Mouse (Mus musculus): ENCODE data around the gene Paqr8. TPM values are rescaled to one million over a fixed set of nuclear protein-coding genes. Genes with fewer than 3 reads are reported as not detected.

Paqr8 gene
- total RNA-seq (2021): 1 to 10 TPM; 1.5 to 1.8 TPM

- DNase-seq: peak; percentile 87 to 88
- intact Hi-C loops (cut with DNase I): loop anchor here (2.0 to 5.0 kb wide), 2 partner anchors 73 to 278 kb away; no protein-coding TSS in a partner anchor
Observed at GRCm38 (mm10) chr1:20890404-20890921, at the start of gene Paqr8. Gene Paqr8, plus strand, starts transcription at chr1:20890606.

DNA sequence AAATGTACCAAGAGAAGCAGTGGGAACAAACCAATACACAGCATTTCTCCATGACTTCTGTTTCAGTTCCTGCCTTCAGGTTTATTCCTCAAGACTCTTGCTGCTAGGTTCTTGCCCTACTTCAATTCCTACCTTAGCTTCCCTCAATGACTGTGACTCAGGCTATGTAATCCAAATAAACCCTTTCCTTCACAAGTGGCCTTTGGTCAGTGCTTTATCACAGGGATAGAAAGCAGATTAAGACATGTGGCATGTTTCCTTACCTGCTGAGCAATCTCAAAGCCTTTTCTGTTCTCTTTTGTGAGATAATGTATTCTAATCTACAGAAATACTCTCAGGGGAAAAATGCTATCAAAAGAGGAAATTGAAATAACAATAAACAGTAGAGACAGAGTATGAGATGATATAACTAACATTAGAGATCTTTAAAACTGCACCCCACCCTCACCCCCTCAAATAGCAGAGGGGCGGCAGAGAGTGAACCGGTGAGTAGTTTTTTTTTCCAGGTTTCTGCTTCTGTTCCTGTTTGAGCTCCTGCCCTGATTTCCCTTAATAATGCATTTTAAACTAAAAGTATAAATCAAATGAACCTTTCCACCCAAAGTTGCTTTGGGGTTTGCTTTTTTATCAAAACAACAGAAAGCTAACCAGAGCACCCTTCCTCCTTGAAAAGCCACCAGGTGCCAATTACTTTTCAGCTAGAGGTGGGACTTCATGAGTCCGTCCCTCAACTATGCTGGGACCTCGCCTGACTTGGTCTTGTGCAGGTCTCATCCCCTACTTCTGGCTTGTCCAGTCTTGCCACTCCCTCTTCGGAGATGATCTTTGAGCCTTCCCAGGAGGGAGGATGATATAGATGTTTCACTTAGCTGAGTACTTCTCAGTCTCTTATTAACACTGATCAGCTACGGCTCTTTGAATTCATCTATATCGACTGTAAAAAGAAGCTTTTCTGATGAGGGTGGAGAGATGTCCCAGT is 33.2 kb upstream of the Paqr8 start:
- intact Hi-C loops (cut with DNase I): no loop called here

DNA sequence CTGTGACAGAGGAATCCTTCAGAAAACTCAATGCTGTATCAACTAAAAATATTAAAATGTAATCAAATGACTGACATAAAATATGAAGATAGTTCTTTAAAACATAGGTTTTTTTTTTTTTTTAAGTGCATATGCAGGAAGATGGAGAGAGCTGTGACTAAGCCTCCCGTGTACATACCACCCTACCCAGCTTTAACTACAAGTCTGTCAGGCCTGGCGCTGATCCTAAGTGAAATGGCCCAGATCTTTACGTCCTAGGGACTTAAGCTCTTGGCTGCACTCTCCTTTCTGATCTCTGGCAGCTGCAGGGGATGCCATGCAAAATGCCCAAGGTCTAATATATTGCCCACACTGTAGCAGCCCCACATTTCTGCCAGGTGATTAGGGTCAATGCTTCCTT is 29.6 kb upstream of the Paqr8 start:
- no peak for DNase-seq
- intact Hi-C loops (cut with DNase I): no loop called here

More for the DNA sequence above, 33.2 kb upstream of the Paqr8 start:
- DNase-seq: no peak

- intact Hi-C loops (cut with DNase I): no loop called here
- DNase-seq: no peak
Observed at GRCm38 (mm10) chr1:20861865-20862264, 28.5 kb upstream of the Paqr8 start.

DNA sequence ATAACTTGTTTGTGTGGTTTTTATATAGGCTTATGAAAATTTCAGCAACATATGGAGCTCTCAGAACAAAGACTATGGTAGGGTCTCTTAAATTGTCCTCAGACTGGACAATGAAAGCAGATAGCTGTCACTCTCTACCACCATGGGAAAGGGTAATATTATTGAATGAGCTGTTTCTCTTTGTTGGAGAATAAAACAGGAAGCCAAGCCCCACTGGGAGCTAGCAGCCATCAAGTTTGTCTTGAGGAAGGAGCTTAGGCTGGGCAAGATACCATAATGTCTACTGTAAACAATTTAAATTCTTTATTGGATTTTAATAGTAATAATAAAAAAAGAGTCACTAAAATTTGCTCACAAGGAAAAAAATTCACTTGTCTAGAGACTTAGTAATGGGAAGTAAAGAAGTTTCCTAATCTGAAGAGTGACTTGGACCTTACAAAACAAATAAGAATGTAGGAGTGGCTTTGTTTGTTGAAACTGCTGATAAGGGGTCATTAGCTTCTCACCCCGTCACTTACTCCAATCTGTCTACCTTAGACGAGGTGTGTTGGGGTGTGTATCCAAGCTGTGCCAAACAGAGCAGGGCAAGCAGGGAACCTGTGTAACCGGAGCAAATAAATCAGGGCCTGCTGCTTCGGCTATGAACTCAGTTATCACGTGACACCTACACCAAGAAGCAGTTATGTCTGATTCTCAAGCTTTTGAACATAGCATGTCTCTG is 26.8 kb upstream of the Paqr8 start:
- intact Hi-C loops (cut with DNase I): no loop called here
- DNase-seq: no peak

DNA sequence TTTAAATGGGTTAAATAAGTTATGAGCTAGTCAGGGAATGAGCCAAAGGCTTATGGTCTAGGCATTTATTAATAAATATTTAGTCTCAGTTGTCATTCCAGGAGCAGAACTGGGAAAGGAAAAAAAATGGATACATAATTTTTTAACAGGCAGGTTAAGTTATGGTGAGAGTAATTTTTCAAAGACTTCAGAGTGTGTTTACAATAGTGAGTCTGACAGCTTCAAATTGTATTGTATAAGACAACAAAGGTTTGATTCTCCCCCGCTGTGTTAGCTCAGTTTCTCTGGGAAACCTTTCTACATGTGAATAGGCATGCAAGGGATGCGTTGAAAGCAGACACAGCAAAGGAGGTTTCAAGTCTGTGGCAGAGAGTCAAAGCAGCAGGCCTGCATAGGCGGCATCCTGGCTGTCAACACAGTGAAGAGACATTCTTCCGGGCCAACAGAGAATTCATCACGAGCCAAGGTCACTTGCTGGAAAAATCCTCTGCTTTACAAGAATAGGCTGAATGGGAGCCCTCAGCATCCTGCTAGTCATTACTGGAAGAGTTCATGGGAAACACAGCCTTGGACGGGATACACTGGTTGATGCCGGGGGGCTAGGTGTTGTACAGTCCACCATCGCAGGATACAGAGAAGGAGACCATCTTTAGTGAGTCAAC is 23.0 kb upstream of the Paqr8 start:
- intact Hi-C loops (cut with DNase I): no loop called here
- DNase-seq: no peak

GRCm38 (mm10) chr1:20868036-20868435 is 22.4 kb upstream of the Paqr8 start:
- DNase-seq: no peak
- intact Hi-C loops (cut with DNase I): no loop called here

GRCm38 (mm10) chr1:20870887-20871286 is 19.5 kb upstream of the Paqr8 start:
- intact Hi-C loops (cut with DNase I): no loop called here
- no peak for DNase-seq

DNA sequence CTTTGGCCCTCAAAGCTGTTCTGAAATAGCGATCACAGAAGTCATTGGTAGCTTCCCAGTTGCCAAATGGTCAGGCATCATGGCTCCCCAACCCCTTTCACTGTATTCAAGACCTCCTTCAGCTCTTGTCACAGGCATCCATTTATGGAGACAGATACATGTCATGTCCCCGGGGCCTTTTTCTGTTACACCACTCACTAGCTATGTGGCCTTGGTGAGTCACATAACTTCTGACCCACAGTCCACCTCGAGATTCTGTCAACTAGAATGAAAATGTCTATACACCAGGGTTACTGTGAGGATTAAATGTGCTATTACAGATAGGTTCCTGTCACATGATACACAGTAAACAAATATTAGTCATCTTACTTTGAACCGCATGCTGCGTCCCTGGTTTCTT is 17.9 kb upstream of the Paqr8 start:
- intact Hi-C loops (cut with DNase I): no loop called here
- no peak for DNase-seq

DNA sequence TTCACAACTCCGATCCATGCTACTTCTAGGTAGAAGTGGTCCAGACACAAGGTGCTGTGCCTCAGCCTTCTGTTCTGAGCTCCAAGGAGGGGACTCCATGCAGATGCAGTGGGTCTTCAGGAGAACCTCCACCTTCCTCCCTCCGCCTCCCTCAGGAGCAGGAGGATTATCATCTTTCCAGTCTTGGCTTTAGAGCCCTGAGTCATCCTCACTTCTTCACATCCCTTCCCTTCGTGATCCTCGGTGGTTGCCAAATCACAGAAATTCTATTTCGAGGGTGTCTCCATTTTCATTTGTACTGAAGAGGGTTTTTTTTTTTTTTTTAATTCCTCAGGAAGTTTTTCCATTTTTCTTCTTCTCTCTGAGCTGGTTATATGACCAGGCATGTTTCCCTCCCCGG is 16.3 kb upstream of the Paqr8 start:
- intact Hi-C loops (cut with DNase I): no loop called here
- DNase-seq: no peak

GRCm38 (mm10) chr1:20877355-20877754 is 13.1 kb upstream of the Paqr8 start:
- no peak for DNase-seq
- intact Hi-C loops (cut with DNase I): no loop called here

DNA sequence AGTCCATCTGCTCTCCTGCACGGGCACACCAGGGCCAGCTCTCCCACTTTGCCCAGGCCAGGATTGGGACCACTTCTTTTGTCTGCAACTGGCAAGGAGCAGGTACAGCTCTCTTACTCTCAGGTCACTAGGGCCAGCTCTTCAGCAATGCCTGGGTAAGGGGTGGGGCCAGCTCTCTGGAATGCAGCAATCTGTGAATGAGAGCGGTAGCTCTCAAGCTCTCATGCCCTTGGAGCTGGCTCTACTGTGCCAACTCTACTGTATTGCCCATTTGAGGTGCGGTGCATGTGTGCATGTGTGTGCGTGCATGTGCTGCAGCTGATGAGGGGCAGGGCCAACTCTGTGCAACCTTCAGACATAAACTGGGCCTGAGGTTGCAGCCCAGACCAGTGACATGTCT is 11.0 kb upstream of the Paqr8 start:
- no peak for DNase-seq
- intact Hi-C loops (cut with DNase I): no loop called here

DNA sequence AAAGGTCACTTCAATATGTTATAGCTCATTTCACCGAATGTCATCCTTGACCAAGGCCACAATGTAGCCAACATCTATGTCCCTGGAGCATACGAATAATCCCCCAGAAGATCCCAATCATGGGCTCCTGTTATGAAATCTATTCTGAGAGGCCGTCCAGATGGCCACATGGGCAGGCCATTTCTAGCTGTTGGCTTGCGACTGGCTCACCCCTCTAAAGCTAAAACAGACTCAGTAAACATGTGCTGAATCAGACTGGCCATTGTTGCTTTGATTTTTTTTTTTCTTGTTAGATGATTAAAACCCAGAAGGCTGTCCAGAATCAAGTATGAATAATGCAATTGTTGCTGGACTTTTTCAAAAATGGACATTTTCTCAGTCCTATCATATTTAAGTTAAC is 7.3 kb upstream of the Paqr8 start:
- DNase-seq: no peak
- intact Hi-C loops (cut with DNase I): no loop called here

GRCm38 (mm10) chr1:20889677-20890403 is 566 bp upstream of the Paqr8 start:
- intact Hi-C loops (cut with DNase I): loop anchor here (2.0 to 5.0 kb wide), 2 partner anchors 73 to 277 kb away; no protein-coding TSS in a partner anchor
- no peak for DNase-seq

DNA sequence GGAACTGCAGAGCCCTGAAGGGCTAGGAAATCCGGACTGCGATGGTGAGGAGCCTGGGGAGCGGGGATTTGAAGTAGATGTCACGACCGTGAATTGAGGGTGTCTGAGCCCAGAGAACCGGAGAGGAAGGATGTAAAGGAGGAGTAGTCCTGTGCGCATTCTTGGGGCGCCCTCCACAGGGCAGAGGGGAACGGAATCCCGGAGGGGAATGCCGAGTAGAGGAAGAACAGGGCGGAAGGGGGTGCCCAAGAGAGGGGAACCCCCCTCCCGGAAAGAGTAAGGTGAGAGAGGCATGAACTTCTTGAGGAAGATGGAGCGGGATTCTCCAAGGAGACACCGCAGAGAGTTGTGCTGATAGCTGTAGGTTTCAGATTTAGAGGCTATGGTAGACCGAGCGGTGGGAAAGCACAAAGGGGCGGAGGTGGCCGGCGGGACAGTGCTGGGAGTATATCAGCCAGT is 564 bp downstream of the Paqr8 start:
- intact Hi-C loops (cut with DNase I): loop anchor here (2.0 to 5.0 kb wide), 2 partner anchors 74 to 278 kb away; no protein-coding TSS in a partner anchor
- DNase-seq: peak; percentile 53 to 54

- no peak for DNase-seq
- intact Hi-C loops (cut with DNase I): loop anchor here (5.0 kb wide), 1 partner anchor 76 kb away; no protein-coding TSS in a partner anchor
Observed at GRCm38 (mm10) chr1:20893059-20893458, 2.7 kb downstream of the Paqr8 start.

- intact Hi-C loops (cut with DNase I): no loop called here
- DNase-seq: no peak
Observed at GRCm38 (mm10) chr1:20898391-20898790, 8.0 kb downstream of the Paqr8 start.

GRCm38 (mm10) chr1:20900336-20900735 is 9.9 kb downstream of the Paqr8 start:
- DNase-seq: no peak
- intact Hi-C loops (cut with DNase I): no loop called here

GRCm38 (mm10) chr1:20905501-20906127 is 15.2 kb downstream of the Paqr8 start:
- no peak for DNase-seq

More at GRCm38 (mm10) chr1:20905501-20906127, 15.2 kb downstream of the Paqr8 start:
- intact Hi-C loops (cut with DNase I): no loop called here

Measured in heart, postnatal 36 days (tissue).